Comparison of ENCODE assay signal across 8 mouse cellular contexts in the genomic region with DNA sequence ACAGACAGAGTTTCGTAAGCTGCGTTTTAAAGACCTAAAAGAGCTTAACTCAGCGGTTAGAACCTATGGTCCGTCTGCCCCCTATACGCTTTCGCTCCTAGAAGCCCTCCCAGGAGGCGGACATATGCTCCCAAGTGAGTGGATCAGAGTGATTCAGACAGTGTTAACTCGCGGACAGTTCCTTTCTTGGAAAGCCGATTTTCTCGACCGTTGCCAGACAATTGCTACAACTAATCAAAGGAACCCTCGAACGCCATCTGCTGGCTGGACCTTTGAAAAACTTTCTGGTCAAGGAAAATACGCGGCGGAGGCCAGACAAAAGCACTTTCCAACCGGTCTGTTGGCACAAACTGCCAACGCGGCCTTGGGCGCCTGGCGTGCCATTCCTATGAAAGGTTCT. TPM values are rescaled to one million over a fixed set of nuclear protein-coding genes. Genes with fewer than 3 reads are reported as not detected.
DNase-seq lines count a peak whose midpoint lies in the region; ATAC-seq and TF ChIP-seq lines count a peak whose summit lies in the region.

No protein-coding gene starts in this region.

- peaks cover 12% of the 10 kb centered on the region for H3K4me1 ChIP-seq in hindbrain, embryonic 10.5 days (replicated peaks)
- H3K4me1 ChIP-seq in lung, embryonic 15.5 days: peaks cover 5% of the 10 kb centered on the region; the same call in 1 of the 2 replicates
- H3K4me1 ChIP-seq in olfactory bulb, adult 2 months (ENCODE audit: control insufficient read depth, insufficient read depth, low read length): peaks cover 2% of the 10 kb centered on the region; the same call in 1 of the 2 replicates

- WGBS in hindbrain, embryonic 10.5 days: under 1% methylated on average over 22 of the region's 22 CpGs
- WGBS in lung, embryonic 15.5 days: under 1% methylated on average over 22 of the region's 22 CpGs
- under 1% methylated on average over 22 of the region's 22 CpGs for WGBS in olfactory bulb, adult 2 months

- H3K36me3 ChIP-seq in hindbrain, embryonic 10.5 days: no peaks in the 10 kb centered on the region
- H3K36me3 ChIP-seq in lung, embryonic 15.5 days: no peaks in the 10 kb centered on the region

- H3K27ac ChIP-seq in hindbrain, embryonic 10.5 days: peak overlapping the region; percentile 89
- H3K27ac ChIP-seq in lung, embryonic 15.5 days: peak overlapping the region; percentile 79
- no peak overlapping the region for H3K27ac ChIP-seq in olfactory bulb, adult 2 months (ENCODE audit: insufficient read depth, low read depth, low read length)

- POLR2A ChIA-PET in Patski (lab: Charles Lee): no interaction called here

- H3K9ac ChIP-seq in lung, embryonic 15.5 days: peak overlapping the region; percentile 39

- TF ChIP-seq CTCF in Patski (IDR thresholded peaks at IDR 0.05): peak; percentile 50
- TF ChIP-seq CTCF in olfactory bulb, adult 2 months (IDR thresholded peaks at IDR 0.05; ENCODE audit: insufficient read depth, low read depth, low read length): peak; percentile 39; the same call in 1 of the 2 replicates

- peak; percentile 57 for ATAC-seq in Patski
- ATAC-seq in lung, embryonic 15.5 days (ENCODE audit: borderline replicate concordance, extremely low read depth, low FRiP score, low TSS enrichment): peak; percentile 84

- in situ Hi-C loops in Patski (cut with MboI; ENCODE audit: low pct_unique_long_range_greater_than_20kb): no loop called here

- H3K4me2 ChIP-seq in lung, embryonic 15.5 days: peak overlapping the region; percentile 89

- CTCF ChIA-PET in Patski (lab: Charles Lee): no interaction called here

- peaks cover 10% of the 10 kb centered on the region for H3K27me3 ChIP-seq in Patski
- peaks cover 38% of the 10 kb centered on the region for H3K27me3 ChIP-seq in hindbrain, embryonic 10.5 days (ENCODE audit: insufficient read depth, poor library complexity, severe bottlenecking)
- H3K27me3 ChIP-seq in lung, embryonic 15.5 days: no peaks in the 10 kb centered on the region

- no peak for DNase-seq in Patski (ENCODE audit: low read depth, low spot score)
- peak; percentile 96 to 97 for DNase-seq in cerebellum, postnatal 10 days
- peak; percentile 66 to 95 for DNase-seq in frontal cortex, adult 2 months (ENCODE audit: extremely low spot score in 1 of 2, low spot score in 1 of 2)
- DNase-seq in hindbrain, embryonic 10.5 days (ENCODE audit: low spot score): peak; percentile 93
- peak; percentile 83 for DNase-seq in layer of hippocampus, adult 9-10 months (ENCODE audit: low spot score)
- peak; percentile 71 for DNase-seq in thymus, postnatal 0 days (ENCODE audit: low spot score)

- peak overlapping the region; percentile 53 for H3K4me3 ChIP-seq in hindbrain, embryonic 10.5 days
- peak overlapping the region; percentile 45 for H3K4me3 ChIP-seq in lung, embryonic 15.5 days
- H3K4me3 ChIP-seq in olfactory bulb, adult 2 months (ENCODE audit: insufficient read depth, low read depth, low read length): peak overlapping the region; percentile 40

- H3K9me3 ChIP-seq in hindbrain, embryonic 10.5 days: no peaks in the 10 kb centered on the region
- no peaks in the 10 kb centered on the region for H3K9me3 ChIP-seq in lung, embryonic 15.5 days

- no peak for TF ChIP-seq POLR2A in olfactory bulb, adult 2 months (IDR thresholded peaks at IDR 0.05; ENCODE audit: insufficient read depth, low read depth, low read length)

RNA-seq across cellular contexts. Expression of a gene that starts 1.6 kb away (rescaled TPM):
- 0.10 TPM for polyA plus RNA-seq in Patski (2021)
- polyA plus RNA-seq in frontal cortex, adult 2 months (2012; rRNA removed): 0.06 TPM in 2 replicates
- polyA plus RNA-seq in hindbrain, embryonic 10.5 days (2016; fragmentation: Nextera tagmentation; extraction: Ambion mirVana): 0.14 and 0.31 TPM in 2 replicates
- polyA plus RNA-seq in lung, embryonic 15.5 days (2015; fragmentation: Nextera tagmentation; extraction: Ambion mirVana): 0.29 TPM in 2 replicates
- polyA plus RNA-seq in olfactory bulb, adult 2 months (2012; ENCODE audit: insufficient read depth, insufficient read length, low replicate concordance, missing spikeins): not detected in 2 replicates
- 0.05 TPM in 2 replicates for polyA plus RNA-seq in thymus, postnatal 0 days (2015; fragmentation: Nextera tagmentation; extraction: Ambion mirVana)

RNA-seq across cellular contexts. Expression of a gene that starts 54.6 kb away (rescaled TPM):
- 6.3 TPM for polyA plus RNA-seq in Patski (2021)
- polyA plus RNA-seq in frontal cortex, adult 2 months (2012; rRNA removed): 32.3 and 34.4 TPM in 2 replicates
- 85.0 and 105 TPM in 2 replicates for polyA plus RNA-seq in hindbrain, embryonic 10.5 days (2016; fragmentation: Nextera tagmentation; extraction: Ambion mirVana)
- polyA plus RNA-seq in lung, embryonic 15.5 days (2015; fragmentation: Nextera tagmentation; extraction: Ambion mirVana): 61.9 and 62.3 TPM in 2 replicates
- not detected in 2 replicates for polyA plus RNA-seq in olfactory bulb, adult 2 months (2012; ENCODE audit: insufficient read depth, insufficient read length, low replicate concordance, missing spikeins)
- 50.9 and 53.8 TPM in 2 replicates for polyA plus RNA-seq in thymus, postnatal 0 days (2015; fragmentation: Nextera tagmentation; extraction: Ambion mirVana)
